Mouse (Mus musculus) liver, embryonic 13.5 days (tissue): ENCODE results near the gene Otulinl. TPM values are rescaled to one million over a fixed set of nuclear protein-coding genes. Genes with fewer than 3 reads are reported as not detected.

ENCODE experiments used
- ATAC-seq: fragments of 200-750 bp; cut with Nextera tagmentation; 2 replicates; pipeline ENCODE4 v1.8.0; 2017; ENCODE audit warnings: low read depth, mild to moderate bottlenecking, moderate number of reproducible peaks, moderate library complexity
- DNase-seq: peaks from one replicate; pipeline ENCODE4 v3.0.0; 2022
- H3K27ac ChIP-seq: fragments of 300-500 bp; sonication (generic); 2 replicates; pipeline ENCODE4 v1.5.1; 2015; ENCODE audit warnings: moderate library complexity, mild to moderate bottlenecking, inconsistent platforms
- H3K27me3 ChIP-seq: fragments of 300-500 bp; sonication (generic); 2 replicates; pipeline ENCODE4 v1.6.1; 2015; ENCODE audit warnings: mild to moderate bottlenecking, inconsistent platforms
- H3K36me3 ChIP-seq: fragments of 300-500 bp; sonication (generic); 2 replicates; pipeline ENCODE4 v1.6.1; 2015; ENCODE audit warnings: mild to moderate bottlenecking, inconsistent platforms
- H3K4me1 ChIP-seq: fragments of 300-500 bp; sonication (generic); replicated peaks from 2 replicates; pipeline ENCODE4 v1.6.1; 2015; ENCODE audit warnings: inconsistent platforms
- H3K4me2 ChIP-seq: fragments of 300-500 bp; sonication (generic); 2 replicates; pipeline ENCODE4 v1.6.1; 2015; ENCODE audit warnings: inconsistent platforms, mild to moderate bottlenecking, moderate library complexity
- H3K4me3 ChIP-seq: fragments of 300-500 bp; sonication (generic); replicated peaks from 2 replicates; pipeline ENCODE4 v1.5.1; 2015; ENCODE audit warnings: mild to moderate bottlenecking, inconsistent platforms
- H3K9ac ChIP-seq: fragments of 300-500 bp; sonication (generic); 2 replicates; pipeline ENCODE4 v1.6.1; 2015; ENCODE audit warnings: mild to moderate bottlenecking, inconsistent platforms
- H3K9me3 ChIP-seq: fragments of 300-500 bp; sonication (generic); replicated peaks from 2 replicates; pipeline ENCODE4 v1.6.1; 2016; ENCODE audit warnings: inconsistent platforms
- WGBS: fragments of 180-500 bp; shearing (Covaris S2); methylation state at CpG from one replicate; pipeline ENCODE4 v1.1.7; 2015; ENCODE audit not compliant: insufficient replicate concordance; 5-methylcytosine and 5-hydroxymethylcytosine counted together
- polyA plus RNA-seq: library from polyadenylated mRNA; unstranded; fragments of >200 nt; fragmentation: Nextera tagmentation; extraction: Ambion mirVana; gene quantifications from 2 replicates; pipeline ENCODE4 v1.2.1, GENCODE M21; 2015

Gene Otulinl
- polyA plus RNA-seq, 1 experiment from 2014 or later, result 8.0 TPM

DNA sequence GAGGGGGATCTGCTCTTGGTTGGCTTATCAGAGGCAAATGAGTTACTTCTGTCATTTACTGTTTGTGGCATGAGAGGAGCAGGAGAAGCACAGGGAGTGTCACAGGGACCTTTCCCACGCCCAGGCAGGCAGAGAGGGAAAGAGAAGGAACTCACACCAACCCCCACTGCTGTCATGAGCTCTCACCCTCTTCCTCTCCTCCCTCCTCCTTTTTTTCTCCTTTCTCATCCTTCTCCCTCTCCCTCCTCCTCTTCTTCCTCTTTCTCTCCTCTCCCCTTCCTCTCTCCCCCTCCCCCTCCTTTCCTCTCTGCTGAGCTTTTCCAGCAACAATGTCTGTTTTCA lies 21.6 kb upstream of the Otulinl start:
- no peak overlapping the region for H3K4me2 ChIP-seq
- no peak for ATAC-seq
- no peak overlapping the region for H3K9ac ChIP-seq
- no peaks in the 10 kb centered on the region for H3K27me3 ChIP-seq
- no peak for DNase-seq
- peak overlapping the region; percentile 56 for H3K27ac ChIP-seq
- no peak overlapping the region for H3K4me3 ChIP-seq
- no peaks in the 10 kb centered on the region for H3K9me3 ChIP-seq
- H3K36me3 ChIP-seq, result no peaks in the 10 kb centered on the region
- H3K4me1 ChIP-seq, result peaks cover 8% of the 10 kb centered on the region
- WGBS, result 27% methylated on average over 1 of the region's 1 CpGs

DNA sequence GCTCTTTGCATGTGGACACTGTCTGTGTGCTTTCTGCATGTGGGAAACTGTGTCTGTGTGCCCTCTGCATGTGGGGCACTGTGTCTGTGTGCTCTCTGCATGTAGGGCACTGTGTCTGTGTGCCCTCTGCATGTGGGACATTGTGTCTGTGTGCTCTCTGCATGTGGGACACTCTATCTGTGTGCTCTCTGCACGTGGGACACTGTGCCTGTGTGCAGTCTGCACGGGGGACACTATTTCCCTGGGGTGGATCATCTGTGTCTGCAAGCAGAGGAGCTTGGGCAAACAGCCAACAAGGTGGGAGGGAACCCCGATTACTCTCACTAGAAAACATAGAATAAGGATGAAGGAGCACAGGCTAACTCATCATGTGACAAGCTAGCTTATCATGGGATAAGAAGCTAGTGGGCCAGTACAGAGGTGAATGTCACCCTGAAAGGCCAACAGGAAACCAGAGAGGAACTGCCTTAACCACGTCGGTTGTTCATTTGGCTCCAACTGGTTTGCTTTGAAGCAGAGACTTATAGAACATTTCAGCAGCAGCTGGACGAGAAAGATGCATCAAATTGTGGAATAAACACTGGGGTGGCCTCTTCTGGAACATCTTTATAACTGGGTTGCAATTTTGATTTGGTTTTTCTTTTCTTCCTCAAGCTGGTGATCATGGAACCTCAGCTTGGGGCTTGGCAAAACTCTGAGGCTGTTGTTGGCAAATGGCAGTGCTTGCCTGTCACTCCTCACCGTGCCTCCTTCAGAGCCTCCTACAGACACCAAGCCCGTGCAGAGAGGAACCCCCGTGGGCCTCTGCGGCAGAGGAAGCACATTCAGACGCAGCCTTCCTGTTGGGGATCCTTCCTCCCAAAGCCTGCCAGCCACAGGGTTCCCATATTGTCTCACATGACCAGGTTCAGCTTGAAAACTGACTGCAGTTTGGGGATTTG lies 20.9 kb upstream of the Otulinl start:
- Histone ChIP-seq H3K4me3 (no peak overlapping the region), H3K27ac (peak overlapping the region; percentile 56), H3K36me3 (no peaks in the 10 kb centered on the region), H3K9ac (no peak overlapping the region), H3K27me3 (no peaks in the 10 kb centered on the region), H3K4me2 (no peak overlapping the region), H3K4me1 (peaks cover 8% of the 10 kb centered on the region), H3K9me3 (no peaks in the 10 kb centered on the region)
- DNase-seq (peak; percentile 23), ATAC-seq (peak; percentile 58; the same call in 1 of the 2 replicates)
- WGBS, result 9% methylated on average over 11 of the region's 11 CpGs

DNA sequence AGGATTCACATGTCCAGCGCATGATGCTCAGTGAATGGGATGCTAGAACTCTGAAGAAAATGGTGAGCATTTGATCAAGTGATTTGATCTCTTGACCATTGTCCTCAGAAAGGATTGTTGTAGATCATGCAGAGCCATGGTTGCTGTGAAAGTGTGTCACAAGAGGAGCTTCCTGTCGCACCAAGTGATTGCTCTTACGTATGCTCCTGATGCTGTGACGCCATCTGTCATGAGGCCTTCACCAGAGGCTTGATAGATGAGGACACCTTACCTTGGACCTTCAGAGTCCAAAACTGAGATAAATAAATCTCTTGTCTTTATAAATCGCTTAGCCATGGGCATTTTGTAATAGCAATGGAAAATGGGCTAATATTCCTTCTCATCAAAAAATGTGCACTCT lies 16.3 kb upstream of the Otulinl start:
- WGBS, result 66% methylated on average over 5 of the region's 5 CpGs
- ATAC-seq (no peak), DNase-seq (no peak)
- Histone ChIP-seq H3K4me3 (no peak overlapping the region), H3K9ac (no peak overlapping the region), H3K27me3 (no peaks in the 10 kb centered on the region), H3K36me3 (no peaks in the 10 kb centered on the region), H3K9me3 (no peaks in the 10 kb centered on the region), H3K27ac (no peak overlapping the region), H3K4me1 (peaks cover 4% of the 10 kb centered on the region), H3K4me2 (no peak overlapping the region)

DNA sequence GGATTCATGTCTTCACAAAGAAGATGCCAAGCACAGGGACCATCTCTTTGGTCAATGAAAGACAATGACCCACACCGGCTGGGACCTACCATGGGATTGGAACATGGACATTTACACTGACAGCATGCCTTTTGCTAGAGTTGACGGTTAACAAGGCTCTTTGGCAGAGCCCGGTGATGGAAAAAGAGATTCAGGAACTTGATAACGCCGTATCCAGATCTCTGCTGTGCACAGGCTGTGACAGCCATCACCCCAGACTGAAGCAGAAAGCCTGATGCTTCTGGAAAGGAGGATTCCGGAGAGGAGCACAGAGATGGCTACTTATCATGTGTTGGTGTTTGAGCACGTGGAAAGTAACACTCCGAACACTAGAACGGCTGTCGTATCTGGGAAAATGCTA lies 11.9 kb upstream of the Otulinl start:
- H3K4me1 ChIP-seq, result no peaks in the 10 kb centered on the region
- H3K27ac ChIP-seq, result no peak overlapping the region
- H3K4me2 ChIP-seq, result no peak overlapping the region
- no peaks in the 10 kb centered on the region for H3K27me3 ChIP-seq
- no peak overlapping the region for H3K4me3 ChIP-seq
- H3K9ac ChIP-seq, result no peak overlapping the region
- ATAC-seq (no peak), DNase-seq (no peak)
- WGBS, result 50% methylated on average over 10 of the region's 10 CpGs
- H3K9me3 ChIP-seq, result no peaks in the 10 kb centered on the region
- no peaks in the 10 kb centered on the region for H3K36me3 ChIP-seq

DNA sequence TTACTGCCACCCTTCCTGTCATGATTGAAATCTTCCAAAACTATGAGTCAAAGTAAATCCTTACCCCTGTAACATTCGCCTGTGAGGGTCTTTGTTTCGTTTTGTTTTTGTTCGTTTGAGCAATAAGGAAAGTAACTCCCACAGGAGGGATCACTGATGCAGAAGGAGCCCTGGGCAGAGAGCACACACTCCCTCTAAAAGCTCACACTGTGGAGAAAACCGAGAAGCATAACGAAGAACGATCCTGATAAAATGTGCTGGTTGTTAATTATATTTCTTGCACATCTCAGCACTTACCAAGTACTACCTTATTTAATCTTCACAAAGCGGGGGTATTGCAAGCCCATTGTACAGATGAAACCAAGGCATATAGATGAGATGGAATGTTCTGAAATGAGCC lies 10.8 kb upstream of the Otulinl start:
- Histone ChIP-seq H3K4me3 (no peak overlapping the region), H3K27me3 (no peaks in the 10 kb centered on the region), H3K9me3 (no peaks in the 10 kb centered on the region), H3K36me3 (no peaks in the 10 kb centered on the region), H3K4me2 (no peak overlapping the region), H3K4me1 (no peaks in the 10 kb centered on the region), H3K27ac (no peak overlapping the region), H3K9ac (no peak overlapping the region)
- WGBS, result 63% methylated on average over 7 of the region's 7 CpGs
- no peak for DNase-seq
- no peak for ATAC-seq

DNA sequence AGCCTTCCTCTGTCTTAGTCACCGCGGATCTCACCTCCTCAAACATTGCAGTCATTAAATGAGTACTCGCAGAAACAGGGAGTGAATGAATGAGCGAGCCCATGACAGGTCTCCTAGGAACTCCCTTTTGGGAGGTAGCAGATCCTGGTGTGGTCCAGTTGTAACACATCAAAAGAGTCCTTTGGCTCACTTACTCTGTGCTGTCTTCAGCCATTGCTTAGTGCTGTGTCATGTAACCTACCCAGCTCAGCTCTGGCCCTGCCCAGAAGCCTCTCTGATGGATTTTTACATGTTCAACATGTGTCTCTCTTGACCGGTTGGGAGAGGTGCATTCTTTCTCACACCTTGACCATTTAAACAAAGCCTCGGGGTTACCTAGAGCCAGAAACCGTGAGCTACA lies 9.8 kb upstream of the Otulinl start:
- Histone ChIP-seq H3K9me3 (no peaks in the 10 kb centered on the region), H3K4me3 (no peak overlapping the region), H3K4me1 (no peaks in the 10 kb centered on the region), H3K9ac (no peak overlapping the region), H3K27ac (no peak overlapping the region), H3K36me3 (no peaks in the 10 kb centered on the region), H3K27me3 (no peaks in the 10 kb centered on the region), H3K4me2 (no peak overlapping the region)
- DNase-seq (no peak), ATAC-seq (no peak)
- 72% methylated on average over 7 of the region's 7 CpGs for WGBS

DNA sequence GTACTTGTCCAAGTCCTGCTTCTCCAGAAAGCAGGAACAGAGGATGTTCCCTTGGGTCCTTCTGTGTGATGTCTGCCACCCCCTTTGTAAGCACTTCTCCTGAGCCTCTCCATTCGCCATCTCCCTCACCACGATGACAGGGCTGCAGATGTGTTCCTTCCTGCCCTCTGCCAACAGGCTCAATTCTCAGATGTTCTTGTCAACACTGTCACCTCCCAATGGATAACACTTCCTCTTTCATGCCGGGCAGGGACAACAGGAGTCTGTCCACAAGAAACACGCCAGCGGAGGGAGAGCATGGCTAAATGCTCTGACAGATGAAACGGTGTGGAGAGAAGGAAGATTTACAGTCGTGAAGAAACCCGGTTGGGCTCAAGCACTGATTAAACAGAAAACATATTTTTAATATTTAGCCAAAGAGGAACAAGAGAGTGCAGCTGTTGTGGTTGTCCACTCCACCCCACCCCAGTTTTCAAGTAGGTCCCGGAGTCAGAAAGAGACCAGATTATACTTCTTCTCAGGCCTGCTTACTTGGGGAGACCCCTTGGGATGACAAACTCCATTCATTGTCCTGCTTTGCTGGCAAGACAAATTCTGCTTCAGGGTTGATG lies 6.8 kb upstream of the Otulinl start:
- Histone ChIP-seq H3K4me1 (no peaks in the 10 kb centered on the region), H3K36me3 (no peaks in the 10 kb centered on the region), H3K4me3 (no peak overlapping the region), H3K9me3 (no peaks in the 10 kb centered on the region), H3K27me3 (no peaks in the 10 kb centered on the region), H3K9ac (no peak overlapping the region), H3K4me2 (no peak overlapping the region), H3K27ac (no peak overlapping the region)
- WGBS, result 18% methylated on average over 9 of the region's 9 CpGs
- ATAC-seq (no peak), DNase-seq (no peak)

DNA sequence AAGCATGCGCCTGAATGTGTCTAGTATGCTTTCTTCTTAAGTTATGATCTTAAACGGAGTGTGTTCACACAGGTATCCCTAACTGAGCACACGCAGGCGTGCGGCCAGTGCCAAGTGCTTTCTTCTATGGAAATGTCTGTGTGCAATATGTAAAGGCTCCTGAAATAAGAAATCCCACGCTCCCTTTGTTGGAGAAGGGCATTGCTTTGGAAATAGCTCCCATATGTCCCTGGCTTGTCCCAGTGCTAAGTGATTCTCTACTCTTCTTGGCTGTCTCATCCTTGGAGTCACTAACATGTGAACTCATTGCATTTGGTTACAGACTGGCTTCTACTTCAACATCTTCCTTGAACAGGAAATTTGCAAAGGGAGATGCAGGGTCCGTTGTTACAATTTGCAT lies 3.4 kb upstream of the Otulinl start:
- Histone ChIP-seq H3K9ac (no peak overlapping the region), H3K27me3 (peaks cover 19% of the 10 kb centered on the region), H3K27ac (no peak overlapping the region), H3K9me3 (no peaks in the 10 kb centered on the region), H3K4me1 (peaks cover 15% of the 10 kb centered on the region), H3K4me3 (no peak overlapping the region), H3K36me3 (no peaks in the 10 kb centered on the region), H3K4me2 (no peak overlapping the region)
- WGBS, result 68% methylated on average over 7 of the region's 7 CpGs
- DNase-seq, result no peak
- ATAC-seq, result no peak

DNA sequence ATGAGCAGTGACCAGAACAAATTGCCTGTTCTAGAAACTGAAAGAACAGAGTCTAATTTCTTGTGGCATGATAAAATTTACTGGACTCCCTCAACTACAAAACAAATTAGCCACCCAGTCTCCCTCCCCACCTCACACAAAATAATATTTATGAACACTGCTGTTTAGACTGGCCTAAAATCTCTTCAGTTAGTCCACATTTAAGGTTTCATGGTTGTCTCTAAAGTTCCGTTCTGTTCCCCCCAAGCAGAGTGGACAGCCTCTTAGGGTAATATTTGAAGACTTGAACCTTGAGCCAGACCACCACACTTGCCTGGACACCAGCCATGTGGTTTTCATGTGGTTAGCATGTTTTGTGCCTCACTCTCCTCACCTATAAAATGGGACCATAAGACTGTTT lies 1.8 kb upstream of the Otulinl start:
- H3K4me3 ChIP-seq, result no peak overlapping the region
- ATAC-seq (no peak), DNase-seq (no peak)
- no peaks in the 10 kb centered on the region for H3K36me3 ChIP-seq
- H3K27me3 ChIP-seq, result peaks cover 19% of the 10 kb centered on the region
- H3K4me2 ChIP-seq, result no peak overlapping the region
- H3K4me1 ChIP-seq, result peaks cover 15% of the 10 kb centered on the region
- H3K9ac ChIP-seq, result no peak overlapping the region
- no peak overlapping the region for H3K27ac ChIP-seq
- 72% methylated on average over 1 of the region's 1 CpGs for WGBS
- H3K9me3 ChIP-seq, result no peaks in the 10 kb centered on the region

DNA sequence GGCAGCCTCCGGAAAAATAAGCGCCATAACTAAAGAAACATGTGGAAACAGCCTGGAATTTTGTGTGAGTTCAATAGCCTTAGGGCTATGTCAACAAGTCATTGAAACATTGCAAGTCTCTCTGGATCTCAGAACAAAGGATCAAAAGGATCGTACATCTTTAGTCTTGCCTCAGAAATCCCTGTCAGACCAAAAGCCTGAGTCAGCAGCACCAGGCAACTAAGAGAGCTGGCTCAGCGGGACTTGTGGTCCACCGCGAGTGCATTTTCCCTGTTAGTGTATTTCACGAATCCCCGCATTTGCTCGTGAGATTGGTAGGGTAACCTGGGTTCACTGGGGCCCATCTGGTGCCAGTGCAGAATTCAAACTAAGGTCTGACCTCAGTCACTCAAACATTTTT lies 1.2 kb upstream of the Otulinl start:
- 59% methylated on average over 9 of the region's 9 CpGs for WGBS
- DNase-seq, result no peak
- no peak overlapping the region for H3K4me2 ChIP-seq

DNA sequence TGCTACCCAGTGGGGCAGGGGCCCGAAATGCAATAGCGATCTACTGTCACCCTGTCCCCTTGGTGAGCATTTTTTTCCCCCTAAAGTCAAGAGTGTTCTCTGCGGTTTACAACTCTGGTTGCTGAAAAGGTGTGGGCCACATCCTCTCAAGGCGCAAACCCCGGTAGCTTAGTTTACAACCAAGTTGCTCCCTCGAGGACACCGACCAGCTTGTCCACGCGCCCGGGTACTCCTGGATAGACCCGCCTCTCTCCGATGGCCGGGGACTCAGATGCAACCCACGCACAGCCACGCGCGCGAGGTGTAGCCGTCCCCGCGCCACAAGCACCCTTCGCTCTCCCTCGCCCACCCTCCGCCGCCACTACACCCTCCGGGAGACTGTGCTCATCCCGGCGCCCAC lies 382 bp downstream of the Otulinl start:
- no peak; the same call in 1 of the 2 replicates for ATAC-seq
- peak overlapping the region; percentile 69 for H3K9ac ChIP-seq
- no peaks in the 10 kb centered on the region for H3K36me3 ChIP-seq
- peaks cover 15% of the 10 kb centered on the region for H3K4me1 ChIP-seq
- peak overlapping the region; percentile 66 for H3K4me3 ChIP-seq
- no peak for DNase-seq
- peaks cover 19% of the 10 kb centered on the region for H3K27me3 ChIP-seq
- H3K4me2 ChIP-seq, result peak overlapping the region; percentile 89
- WGBS, result 1% methylated on average over 28 of the region's 28 CpGs
- no peak overlapping the region for H3K27ac ChIP-seq
- H3K9me3 ChIP-seq, result no peaks in the 10 kb centered on the region

More for the DNA sequence above, 1.2 kb upstream of the Otulinl start:
- H3K27me3 ChIP-seq, result peaks cover 19% of the 10 kb centered on the region
- no peak overlapping the region for H3K9ac ChIP-seq
- peaks cover 15% of the 10 kb centered on the region for H3K4me1 ChIP-seq
- H3K36me3 ChIP-seq, result no peaks in the 10 kb centered on the region
- H3K4me3 ChIP-seq, result no peak overlapping the region
- no peaks in the 10 kb centered on the region for H3K9me3 ChIP-seq
- no peak for ATAC-seq
- no peak overlapping the region for H3K27ac ChIP-seq

DNA sequence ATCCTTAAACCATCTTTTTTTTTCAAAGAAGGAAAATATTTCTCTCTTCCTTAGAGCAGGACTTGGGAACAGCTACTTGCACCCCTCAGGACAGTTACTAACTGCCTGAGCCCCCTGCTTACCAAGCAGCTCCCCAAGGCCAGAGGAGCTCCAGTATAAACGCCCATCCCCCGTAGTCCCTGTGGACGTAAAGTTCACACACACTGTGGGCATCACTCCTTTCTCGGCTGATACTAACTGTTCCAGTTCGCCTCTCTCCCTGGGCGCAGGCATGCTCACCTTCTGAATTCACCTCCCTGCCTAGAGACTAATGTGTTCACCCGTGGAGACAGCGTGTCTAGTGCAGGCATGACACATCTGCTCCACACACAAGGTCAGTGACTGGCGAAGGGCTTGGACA lies 2.9 kb downstream of the Otulinl start:
- no peak overlapping the region for H3K4me2 ChIP-seq
- WGBS, result 67% methylated on average over 9 of the region's 9 CpGs
- H3K27me3 ChIP-seq, result peaks cover 19% of the 10 kb centered on the region
- no peak overlapping the region for H3K4me3 ChIP-seq
- ATAC-seq (no peak), DNase-seq (no peak)
- no peak overlapping the region for H3K27ac ChIP-seq
- H3K36me3 ChIP-seq, result no peaks in the 10 kb centered on the region
- H3K4me1 ChIP-seq, result peaks cover 15% of the 10 kb centered on the region
- H3K9ac ChIP-seq, result no peak overlapping the region
- no peaks in the 10 kb centered on the region for H3K9me3 ChIP-seq
